Mouse (Mus musculus) neural tube, embryonic 14.5 days (tissue): ENCODE results near the gene Pld6. TPM values are rescaled to one million over a fixed set of nuclear protein-coding genes. Genes with fewer than 3 reads are reported as not detected.

Source experiments
- ATAC-seq: fragments of 200-750 bp; cut with Nextera tagmentation; 2 replicates; pipeline ENCODE4 v1.8.0; 2017; ENCODE audit warnings: low read depth, mild to moderate bottlenecking, moderate TSS enrichment, moderate library complexity
- H3K27ac ChIP-seq: fragments of 300-500 bp; sonication (generic); 2 replicates; pipeline ENCODE4 v1.5.1; 2014; ENCODE audit warnings: low read depth, mild to moderate bottlenecking, control low read depth, low read length, moderate library complexity, mixed read lengths
- H3K27me3 ChIP-seq: fragments of 300-500 bp; sonication (generic); 2 replicates; pipeline ENCODE4 v1.6.1; 2014; ENCODE audit warnings: low read length; ENCODE audit not compliant: control insufficient read depth, insufficient read depth
- H3K36me3 ChIP-seq: fragments of 300-500 bp; sonication (generic); 2 replicates; pipeline ENCODE4 v1.6.1; 2014; ENCODE audit warnings: low read length, mixed read lengths; ENCODE audit not compliant: control insufficient read depth, insufficient read depth
- H3K4me1 ChIP-seq: fragments of 300-500 bp; sonication (generic); 2 replicates; pipeline ENCODE4 v1.6.1; 2014; ENCODE audit warnings: low read length; ENCODE audit not compliant: control insufficient read depth, insufficient read depth
- H3K4me2 ChIP-seq: fragments of 300-500 bp; sonication (generic); 2 replicates; pipeline ENCODE4 v1.6.1; 2014; ENCODE audit warnings: mild to moderate bottlenecking, low read depth, low read length, control low read depth
- H3K4me3 ChIP-seq: fragments of 300-500 bp; sonication (generic); 2 replicates; pipeline ENCODE4 v1.5.1; 2014; ENCODE audit warnings: low read depth, low read length, control low read depth, mixed read lengths
- H3K9ac ChIP-seq: fragments of 300-500 bp; sonication (generic); replicated peaks from 2 replicates; pipeline ENCODE4 v1.6.1; 2014; ENCODE audit warnings: low read depth, mild to moderate bottlenecking, control low read depth, low read length, mixed read lengths
- H3K9me3 ChIP-seq: fragments of 300-500 bp; sonication (generic); 2 replicates; pipeline ENCODE4 v1.6.1; 2016; ENCODE audit warnings: low read length; ENCODE audit not compliant: control insufficient read depth
- WGBS: fragments of 180-500 bp; shearing (Covaris S2); extraction: QIAGEN DNeasy Blood & Tissue Kit; methylation state at CpG from one replicate; pipeline ENCODE4 v1.1.7; 2014; 5-methylcytosine and 5-hydroxymethylcytosine counted together
- polyA plus RNA-seq: library from polyadenylated mRNA; unstranded; fragments of >200 nt; fragmentation: Nextera tagmentation; extraction: Ambion mirVana; gene quantifications from 2 replicates; pipeline ENCODE4 v1.2.1, GENCODE M21; 2014

The Pld6 gene
- polyA plus RNA-seq, 1 experiment from 2014 or later, result 3.6 TPM

GRCm38 (mm10) chr11:59778181-59778873, 9.1 kb downstream of the Pld6 start:
- Histone ChIP-seq H3K36me3 (peaks cover 37% of the 10 kb centered on the region), H3K27me3 (no peaks in the 10 kb centered on the region), H3K9ac (no peak overlapping the region), H3K9me3 (no peaks in the 10 kb centered on the region), H3K27ac (no peak overlapping the region), H3K4me1 (no peaks in the 10 kb centered on the region), H3K4me3 (no peak overlapping the region), H3K4me2 (no peak overlapping the region)
- WGBS, result 52% methylated on average over 9 of the region's 9 CpGs
- ATAC-seq, result 0 out of 2 replicates have a peak, but pooled peaks have one; percentile 51

- Histone ChIP-seq H3K4me3 (no peak overlapping the region), H3K36me3 (peaks cover 45% of the 10 kb centered on the region), H3K4me2 (no peak overlapping the region), H3K27me3 (no peaks in the 10 kb centered on the region), H3K9me3 (no peaks in the 10 kb centered on the region), H3K27ac (no peak overlapping the region), H3K4me1 (no peaks in the 10 kb centered on the region), H3K9ac (no peak overlapping the region)
- no peak for ATAC-seq
- WGBS, result 95% methylated on average over 5 of the region's 5 CpGs
These were observed 10.2 kb downstream of the Pld6 start for GRCm38 (mm10) chr11:59777259-59777658.

- Histone ChIP-seq H3K4me3 (no peak overlapping the region), H3K4me1 (no peaks in the 10 kb centered on the region), H3K27me3 (no peaks in the 10 kb centered on the region), H3K36me3 (peaks cover 55% of the 10 kb centered on the region), H3K4me2 (no peak overlapping the region), H3K27ac (no peak overlapping the region), H3K9ac (no peak overlapping the region), H3K9me3 (no peaks in the 10 kb centered on the region)
- ATAC-seq, result no peak
- WGBS, result 89% methylated on average over 13 of the region's 13 CpGs
These were observed 11.9 kb downstream of the Pld6 start for GRCm38 (mm10) chr11:59775435-59776148.

- Histone ChIP-seq H3K9ac (no peak overlapping the region), H3K27me3 (no peaks in the 10 kb centered on the region), H3K9me3 (no peaks in the 10 kb centered on the region), H3K27ac (no peak overlapping the region), H3K36me3 (peaks cover 62% of the 10 kb centered on the region), H3K4me3 (no peak overlapping the region), H3K4me1 (no peaks in the 10 kb centered on the region), H3K4me2 (no peak overlapping the region)
- 95% methylated on average over 4 of the region's 4 CpGs for WGBS
- ATAC-seq, result no peak
These were observed 12.9 kb downstream of the Pld6 start for GRCm38 (mm10) chr11:59774522-59774921.

GRCm38 (mm10) chr11:59772902-59773301, 14.5 kb downstream of the Pld6 start:
- H3K36me3 ChIP-seq, result peaks cover 70% of the 10 kb centered on the region
- no peaks in the 10 kb centered on the region for H3K9me3 ChIP-seq
- no peak for ATAC-seq
- H3K27me3 ChIP-seq, result no peaks in the 10 kb centered on the region
- no peak overlapping the region for H3K9ac ChIP-seq
- H3K4me1 ChIP-seq, result no peaks in the 10 kb centered on the region
- no peak overlapping the region for H3K27ac ChIP-seq
- H3K4me3 ChIP-seq, result no peak overlapping the region
- 95% methylated on average over 4 of the region's 4 CpGs for whole genome bisulfite sequencing
- no peak overlapping the region for H3K4me2 ChIP-seq

GRCm38 (mm10) chr11:59772291-59772690, 15.2 kb downstream of the Pld6 start:
- Histone ChIP-seq H3K27me3 (no peaks in the 10 kb centered on the region), H3K27ac (no peak overlapping the region), H3K4me1 (no peaks in the 10 kb centered on the region), H3K9me3 (no peaks in the 10 kb centered on the region), H3K4me3 (no peak overlapping the region), H3K9ac (no peak overlapping the region), H3K36me3 (peaks cover 73% of the 10 kb centered on the region), H3K4me2 (no peak overlapping the region)
- 96% methylated on average over 2 of the region's 2 CpGs for WGBS
- no peak for ATAC-seq

- H3K27me3 ChIP-seq, result no peaks in the 10 kb centered on the region
- no peak overlapping the region for H3K27ac ChIP-seq
- no peak overlapping the region for H3K4me3 ChIP-seq
- no peak overlapping the region for H3K9ac ChIP-seq
- ATAC-seq, result peak; percentile 69; the same call in 1 of the 2 replicates
- H3K4me2 ChIP-seq, result no peak overlapping the region
- 68% methylated on average over 7 of the region's 7 CpGs for WGBS
- no peaks in the 10 kb centered on the region for H3K4me1 ChIP-seq
- H3K9me3 ChIP-seq, result no peaks in the 10 kb centered on the region
- H3K36me3 ChIP-seq, result peaks cover 81% of the 10 kb centered on the region
These were observed 16.7 kb downstream of the Pld6 start for GRCm38 (mm10) chr11:59770753-59771152.

GRCm38 (mm10) chr11:59769738-59770137, 17.7 kb downstream of the Pld6 start:
- Histone ChIP-seq H3K36me3 (peaks cover 81% of the 10 kb centered on the region), H3K9me3 (no peaks in the 10 kb centered on the region), H3K4me1 (no peaks in the 10 kb centered on the region), H3K4me2 (no peak overlapping the region), H3K27ac (no peak overlapping the region), H3K27me3 (no peaks in the 10 kb centered on the region), H3K9ac (no peak overlapping the region), H3K4me3 (no peak overlapping the region)
- 87% methylated on average over 6 of the region's 6 CpGs for WGBS
- ATAC-seq, result no peak

GRCm38 (mm10) chr11:59769307-59769706, 18.1 kb downstream of the Pld6 start:
- no peaks in the 10 kb centered on the region for H3K4me1 ChIP-seq
- no peak overlapping the region for H3K4me2 ChIP-seq
- peaks cover 81% of the 10 kb centered on the region for H3K36me3 ChIP-seq
- no peaks in the 10 kb centered on the region for H3K9me3 ChIP-seq
- 93% methylated on average over 2 of the region's 2 CpGs for WGBS
- H3K27ac ChIP-seq, result no peak overlapping the region
- no peak for ATAC-seq
- H3K4me3 ChIP-seq, result no peak overlapping the region
- H3K9ac ChIP-seq, result no peak overlapping the region
- no peaks in the 10 kb centered on the region for H3K27me3 ChIP-seq
